Comparison of ENCODE assay signal across 8 mouse cellular contexts in the genomic region with DNA sequence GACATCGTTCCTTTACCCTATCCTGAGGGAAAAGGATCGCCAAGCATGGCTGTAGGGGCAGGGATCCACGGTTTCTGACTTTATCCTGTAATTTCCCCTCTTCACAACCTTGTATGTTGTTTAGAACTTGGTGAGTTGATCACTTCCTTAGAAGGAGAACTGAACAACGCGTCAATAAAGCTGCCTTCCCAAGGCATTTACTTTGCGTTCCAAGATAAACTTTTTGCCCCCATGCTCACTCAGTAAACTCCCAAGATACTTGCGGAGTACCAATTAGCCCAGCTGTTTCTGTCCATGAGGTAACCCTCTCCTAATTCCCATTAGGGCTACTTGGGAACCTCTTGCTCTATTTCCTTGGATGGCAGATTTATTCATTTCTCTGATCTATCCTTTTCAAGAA. TPM values are rescaled to one million over a fixed set of nuclear protein-coding genes. Genes with fewer than 3 reads are reported as not detected.
A peak's percentile ranks its signal among the peaks of the same experiment; 100 is the strongest.
DNase-seq lines count a peak whose midpoint lies in the region; ATAC-seq and TF ChIP-seq lines count a peak whose summit lies in the region.

No protein-coding gene starts in this region.

- H3K27me3 ChIP-seq in spleen, adult 2 months (ENCODE audit: control insufficient read depth, insufficient read depth, low read length), result peaks cover 4% of the 10 kb centered on the region
- no peaks in the 10 kb centered on the region for H3K27me3 ChIP-seq in limb, embryonic 15.5 days
- no peaks in the 10 kb centered on the region for H3K27me3 ChIP-seq in stomach, embryonic 16.5 days (ENCODE audit: control insufficient read depth, insufficient read depth, low read length)

- peak; percentile 6 for DNase-seq in adrenal gland, adult 2 months
- no peak for DNase-seq in adrenal gland, postnatal 25 days
- no peak for DNase-seq in spleen, adult 2 months (ENCODE audit: low read depth in 1 of 2, low spot score in 2 of 2)
- DNase-seq in spleen, adult 18-20 months, result no peak
- no peak for DNase-seq in layer of hippocampus, postnatal 25 days (ENCODE audit: extremely low spot score in 1 of 2, low spot score in 1 of 2)
- DNase-seq in spleen, postnatal 36 days (ENCODE audit: low spot score in 2 of 2), result no peak

- WGBS in spleen, adult 2 months, result 61% methylated on average over 7 of the region's 7 CpGs
- WGBS in limb, embryonic 15.5 days, result 22% methylated on average over 7 of the region's 7 CpGs
- 26% methylated on average over 7 of the region's 7 CpGs for WGBS in stomach, embryonic 16.5 days

- no peak for TF ChIP-seq CTCF in spleen, adult 2 months (IDR thresholded peaks at IDR 0.05; ENCODE audit: extremely low read depth, insufficient read depth, insufficient read length, insufficient replicate concordance)

- TF ChIP-seq POLR2A in spleen, adult 2 months (IDR thresholded peaks at IDR 0.05; ENCODE audit: low read depth, low read length), result no peak

- H3K36me3 ChIP-seq in spleen, adult 2 months (ENCODE audit: control insufficient read depth, insufficient read depth, low read length), result no peaks in the 10 kb centered on the region
- H3K36me3 ChIP-seq in limb, embryonic 15.5 days, result peaks cover 13% of the 10 kb centered on the region
- no peaks in the 10 kb centered on the region for H3K36me3 ChIP-seq in stomach, embryonic 16.5 days (ENCODE audit: control insufficient read depth, insufficient read depth, low read length)

- peak overlapping the region; percentile 55; the same call in 1 of the 2 replicates for H3K4me3 ChIP-seq in spleen, adult 2 months (ENCODE audit: extremely low read depth, insufficient read depth, insufficient read length)
- H3K4me3 ChIP-seq in limb, embryonic 15.5 days, result peak overlapping the region; percentile 66
- peak overlapping the region; percentile 63 for H3K4me3 ChIP-seq in stomach, embryonic 16.5 days (replicated peaks; ENCODE audit: low read length)

- H3K4me2 ChIP-seq in limb, embryonic 15.5 days, result peak overlapping the region; percentile 95
- H3K4me2 ChIP-seq in stomach, embryonic 16.5 days (ENCODE audit: low read depth, low read length), result peak overlapping the region; percentile 92

- peak overlapping the region; percentile 76 for H3K9ac ChIP-seq in limb, embryonic 15.5 days
- peak overlapping the region; percentile 88 for H3K9ac ChIP-seq in stomach, embryonic 16.5 days (ENCODE audit: low read length)

- H3K9me3 ChIP-seq in limb, embryonic 15.5 days, result no peaks in the 10 kb centered on the region
- no peaks in the 10 kb centered on the region for H3K9me3 ChIP-seq in stomach, embryonic 16.5 days (replicated peaks; ENCODE audit: control insufficient read depth, low read length)

- ATAC-seq in limb, embryonic 15.5 days (ENCODE audit: insufficient number of reproducible peaks, low FRiP score, low TSS enrichment, low read depth), result no peak
- ATAC-seq in stomach, embryonic 16.5 days (ENCODE audit: insufficient read depth, low FRiP score), result no peak

- peak overlapping the region; percentile 57 for H3K27ac ChIP-seq in spleen, adult 2 months (ENCODE audit: insufficient read depth, low read length)
- peak overlapping the region; percentile 92 for H3K27ac ChIP-seq in limb, embryonic 15.5 days
- H3K27ac ChIP-seq in stomach, embryonic 16.5 days (ENCODE audit: low read length), result peak overlapping the region; percentile 92

- no peaks in the 10 kb centered on the region for H3K4me1 ChIP-seq in spleen, adult 2 months (ENCODE audit: control insufficient read depth, insufficient read depth, insufficient read length)
- H3K4me1 ChIP-seq in limb, embryonic 15.5 days, result peaks cover 14% of the 10 kb centered on the region; the same call in 1 of the 2 replicates
- peaks cover 13% of the 10 kb centered on the region for H3K4me1 ChIP-seq in stomach, embryonic 16.5 days (ENCODE audit: control insufficient read depth, insufficient read depth, low read length)

RNA-seq across cellular contexts. Expression of a gene that starts 0.8 kb away (rescaled TPM):
- total RNA-seq in adrenal gland, adult 2 months (2021), result 10 to 100 TPM; 12.5 to 14.4 TPM
- 9.5 and 11.6 TPM in 2 replicates for polyA plus RNA-seq in adrenal gland, adult 2 months (2012; rRNA removed)
- total RNA-seq in adrenal gland, postnatal 25 days (2021), result 17.6 and 22.6 TPM in 2 replicates
- 5.4 and 8.2 TPM in 2 replicates for polyA plus RNA-seq in spleen, adult 2 months (2012; rRNA removed)
- polyA plus RNA-seq in limb, embryonic 15.5 days (2015; fragmentation: Nextera tagmentation; extraction: Ambion mirVana), result 26.3 and 26.8 TPM in 2 replicates
- 17.9 and 18.4 TPM in 2 replicates for polyA plus RNA-seq in stomach, embryonic 16.5 days (2015; fragmentation: Nextera tagmentation; extraction: Ambion mirVana)
- total RNA-seq in layer of hippocampus, postnatal 25 days (2021), result 100 to 1,000 TPM in 1 of 2 experiments, 10 to 100 TPM in 1; 83.3 to 107 TPM
